Mouse (Mus musculus): ENCODE measurements around the gene Olfr1224-ps1. TPM values are rescaled to one million over a fixed set of nuclear protein-coding genes. Genes with fewer than 3 reads are reported as not detected.
"Not testable (repeated sequence)": the region's sequence is repeated elsewhere in the genome, so short reads cannot be mapped to it uniquely, and the experiment has no call there.

Olfr1224-ps1 gene
- not detected in 2 replicates for polyA plus RNA-seq (2014; fragmentation: Nextera tagmentation; extraction: Ambion mirVana)

GRCm38 (mm10) chr2:89163991-89164390 lies at the start of gene Olfr1224-ps1:
Gene Olfr1224-ps1, minus strand, starts transcription at chr2:89164091.
- H3K27me3 ChIP-seq (ENCODE audit: control insufficient read depth, insufficient read depth, low read length); H3K4me3 ChIP-seq (replicated peaks; ENCODE audit: low read depth, low read length); DNase-seq; H3K27ac ChIP-seq (replicated peaks; ENCODE audit: low read depth, low read length); ATAC-seq (ENCODE audit: low FRiP score, low TSS enrichment); H3K9me3 ChIP-seq (ENCODE audit: control insufficient read depth, low read length); H3K4me2 ChIP-seq (ENCODE audit: low read length); H3K4me1 ChIP-seq (ENCODE audit: control insufficient read depth, insufficient read depth, low read length); H3K36me3 ChIP-seq (ENCODE audit: control insufficient read depth, insufficient read depth, low read length); H3K9ac ChIP-seq (replicated peaks; ENCODE audit: low read length): not testable (repeated sequence)
- WGBS: 95% methylated on average over 8 of the region's 8 CpGs

DNA sequence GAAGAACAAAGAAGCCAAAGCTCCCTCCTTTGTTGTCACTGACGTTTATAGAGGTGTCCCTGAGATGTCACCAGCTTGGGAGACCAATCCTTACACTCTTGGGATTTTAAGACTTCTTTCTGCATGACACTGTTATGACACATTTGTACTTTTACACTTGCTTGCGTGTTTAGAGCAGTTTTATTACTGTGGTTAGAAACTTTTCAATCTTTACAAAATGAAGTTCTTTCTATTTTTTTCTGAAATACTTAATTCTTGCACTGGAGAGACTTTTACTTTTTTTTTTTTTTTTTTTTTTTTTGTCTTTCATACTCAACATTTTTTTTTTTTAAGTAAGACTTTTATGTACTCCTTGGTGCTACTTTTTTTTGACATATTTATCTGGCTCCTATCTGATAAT lies 36.1 kb upstream of the Olfr1224-ps1 start, which contains the start of gene Olfr1226:
Olfr1226 (minus strand) TSS at position 101 of the 400 bp plus-strand sequence.
- 61% methylated on average over 2 of the region's 2 CpGs for WGBS
- H3K4me3 ChIP-seq (replicated peaks; ENCODE audit: low read depth, low read length): no peak within 1 kb of the TSS
- no peak for DNase-seq
- no peaks in the 10 kb centered on the region for H3K4me1 ChIP-seq (ENCODE audit: control insufficient read depth, insufficient read depth, low read length)
- no peaks in the 10 kb centered on the region for H3K27me3 ChIP-seq (ENCODE audit: control insufficient read depth, insufficient read depth, low read length)
- no peaks in the 10 kb centered on the region for H3K9me3 ChIP-seq (ENCODE audit: control insufficient read depth, low read length)
- ATAC-seq (ENCODE audit: low FRiP score, low TSS enrichment): no peak
- H3K36me3 ChIP-seq (ENCODE audit: control insufficient read depth, insufficient read depth, low read length): no peaks in the 10 kb centered on the region
- H3K9ac ChIP-seq (replicated peaks; ENCODE audit: low read length): no peak within 1 kb of the TSS
- no peak within 1 kb of the TSS for H3K4me2 ChIP-seq (ENCODE audit: low read length)
- no peak within 1 kb of the TSS for H3K27ac ChIP-seq (replicated peaks; ENCODE audit: low read depth, low read length)

DNA sequence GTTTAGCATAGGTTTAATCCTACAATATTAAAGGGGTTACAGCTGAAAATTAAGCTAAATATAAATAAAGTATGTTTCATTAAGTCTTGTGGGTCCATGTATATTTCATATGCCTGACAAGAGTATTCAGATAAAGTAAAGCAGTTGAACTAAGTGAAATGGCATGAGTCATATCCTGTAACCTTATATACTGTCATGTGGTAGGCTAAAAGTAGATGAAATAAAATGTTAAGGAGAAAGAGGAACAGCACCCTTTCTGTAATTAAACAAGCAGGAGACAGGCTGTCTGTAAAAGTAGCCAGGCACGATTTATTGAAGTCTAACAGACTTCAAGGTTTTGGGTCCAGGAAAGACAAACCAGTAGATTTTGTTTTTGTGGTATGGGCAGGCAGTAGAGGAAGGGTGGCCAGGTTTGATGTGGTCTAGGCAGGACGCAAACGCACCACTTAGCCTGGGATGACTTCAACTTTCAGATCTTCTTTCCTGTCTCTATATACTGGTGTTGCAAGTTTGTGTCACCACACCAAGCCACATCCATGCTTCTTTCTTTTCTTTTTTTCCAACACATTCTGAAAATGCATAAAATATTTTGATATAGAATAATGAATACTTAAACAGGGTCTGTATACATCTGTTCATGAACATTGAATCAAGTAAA lies 32.6 kb upstream of the Olfr1224-ps1 start:
- DNase-seq (no peak), ATAC-seq (ENCODE audit: low FRiP score, low TSS enrichment) (no peak)
- Histone ChIP-seq H3K27me3 (ENCODE audit: control insufficient read depth, insufficient read depth, low read length) (no peaks in the 10 kb centered on the region), H3K36me3 (ENCODE audit: control insufficient read depth, insufficient read depth, low read length) (no peaks in the 10 kb centered on the region), H3K4me2 (ENCODE audit: low read length) (no peak overlapping the region), H3K4me1 (ENCODE audit: control insufficient read depth, insufficient read depth, low read length) (no peaks in the 10 kb centered on the region), H3K9ac (replicated peaks; ENCODE audit: low read length) (no peak overlapping the region), H3K27ac (replicated peaks; ENCODE audit: low read depth, low read length) (no peak overlapping the region), H3K9me3 (ENCODE audit: control insufficient read depth, low read length) (no peaks in the 10 kb centered on the region), H3K4me3 (replicated peaks; ENCODE audit: low read depth, low read length) (no peak overlapping the region)
- 93% methylated on average over 3 of the region's 3 CpGs for WGBS

GRCm38 (mm10) chr2:89174569-89174968 lies 10.7 kb upstream of the Olfr1224-ps1 start, which contains the start of gene Olfr1225:
Gene Olfr1225, minus strand, starts transcription at chr2:89174669.
- Histone ChIP-seq H3K27ac (replicated peaks; ENCODE audit: low read depth, low read length) (no peak within 1 kb of the TSS), H3K36me3 (ENCODE audit: control insufficient read depth, insufficient read depth, low read length) (no peaks in the 10 kb centered on the region), H3K9ac (replicated peaks; ENCODE audit: low read length) (no peak within 1 kb of the TSS), H3K4me2 (ENCODE audit: low read length) (no peak within 1 kb of the TSS), H3K9me3 (ENCODE audit: control insufficient read depth, low read length) (no peaks in the 10 kb centered on the region), H3K27me3 (ENCODE audit: control insufficient read depth, insufficient read depth, low read length) (no peaks in the 10 kb centered on the region), H3K4me1 (ENCODE audit: control insufficient read depth, insufficient read depth, low read length) (no peaks in the 10 kb centered on the region), H3K4me3 (replicated peaks; ENCODE audit: low read depth, low read length) (no peak within 1 kb of the TSS)
- WGBS: 94% methylated on average over 1 of the region's 1 CpGs
- ATAC-seq (ENCODE audit: low FRiP score, low TSS enrichment): no peak
- no peak for DNase-seq

DNA sequence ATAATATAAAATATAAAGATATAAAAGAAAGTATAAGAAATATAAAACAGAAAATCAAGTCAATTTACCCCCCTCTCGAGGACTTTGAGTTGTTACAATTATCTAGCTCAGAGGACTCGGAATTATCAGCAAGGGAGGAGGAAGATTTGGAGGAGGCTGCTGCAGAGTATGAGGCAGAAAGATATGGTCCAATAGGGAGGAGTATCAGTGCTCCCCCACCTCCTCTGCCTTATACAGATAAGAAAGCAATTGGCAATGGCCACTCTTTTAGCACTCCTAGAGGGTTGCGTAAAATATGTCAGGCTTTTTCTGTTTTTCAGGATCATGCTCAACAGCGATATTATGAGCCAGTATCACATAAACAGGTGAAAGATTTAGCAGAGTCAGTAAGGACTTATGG lies 820 bp upstream of the Olfr1224-ps1 start:
- not testable (repeated sequence) for H3K27me3 ChIP-seq (ENCODE audit: control insufficient read depth, insufficient read depth, low read length); H3K9ac ChIP-seq (replicated peaks; ENCODE audit: low read length); DNase-seq; H3K9me3 ChIP-seq (ENCODE audit: control insufficient read depth, low read length); H3K36me3 ChIP-seq (ENCODE audit: control insufficient read depth, insufficient read depth, low read length); H3K4me2 ChIP-seq (ENCODE audit: low read length); H3K4me1 ChIP-seq (ENCODE audit: control insufficient read depth, insufficient read depth, low read length); ATAC-seq (ENCODE audit: low FRiP score, low TSS enrichment); H3K27ac ChIP-seq (replicated peaks; ENCODE audit: low read depth, low read length); H3K4me3 ChIP-seq (replicated peaks; ENCODE audit: low read depth, low read length)
- WGBS: 93% methylated on average over 4 of the region's 4 CpGs

- no peaks in the 10 kb centered on the region for H3K27me3 ChIP-seq (ENCODE audit: control insufficient read depth, insufficient read depth, low read length)
- WGBS: 79% methylated on average over 1 of the region's 1 CpGs
- H3K4me1 ChIP-seq (ENCODE audit: control insufficient read depth, insufficient read depth, low read length): no peaks in the 10 kb centered on the region
- H3K36me3 ChIP-seq (ENCODE audit: control insufficient read depth, insufficient read depth, low read length): no peaks in the 10 kb centered on the region
- H3K27ac ChIP-seq (replicated peaks; ENCODE audit: low read depth, low read length): no peak within 1 kb of the TSS
- no peak for ATAC-seq (ENCODE audit: low FRiP score, low TSS enrichment)
- no peak within 1 kb of the TSS for H3K4me3 ChIP-seq (replicated peaks; ENCODE audit: low read depth, low read length)
- no peak for DNase-seq
- no peak within 1 kb of the TSS for H3K9ac ChIP-seq (replicated peaks; ENCODE audit: low read length)
- no peak within 1 kb of the TSS for H3K4me2 ChIP-seq (ENCODE audit: low read length)
- H3K9me3 ChIP-seq (ENCODE audit: control insufficient read depth, low read length): no peaks in the 10 kb centered on the region
Observed at GRCm38 (mm10) chr2:89151460-89151859, 12.4 kb downstream of the Olfr1224-ps1 start, which contains the start of gene Olfr1223. Gene Olfr1223, minus strand, starts transcription at chr2:89151560.

- H3K9me3 ChIP-seq (ENCODE audit: control insufficient read depth, low read length): no peaks in the 10 kb centered on the region
- no peaks in the 10 kb centered on the region for H3K4me1 ChIP-seq (ENCODE audit: control insufficient read depth, insufficient read depth, low read length)
- H3K4me2 ChIP-seq (ENCODE audit: low read length): no peak within 1 kb of the TSS
- no peak within 1 kb of the TSS for H3K4me3 ChIP-seq (replicated peaks; ENCODE audit: low read depth, low read length)
- WGBS: 85% methylated on average over 3 of the region's 3 CpGs
- H3K36me3 ChIP-seq (ENCODE audit: control insufficient read depth, insufficient read depth, low read length): no peaks in the 10 kb centered on the region
- ATAC-seq (ENCODE audit: low FRiP score, low TSS enrichment) (no peak), DNase-seq (no peak)
- H3K27ac ChIP-seq (replicated peaks; ENCODE audit: low read depth, low read length): no peak within 1 kb of the TSS
- H3K27me3 ChIP-seq (ENCODE audit: control insufficient read depth, insufficient read depth, low read length): no peaks in the 10 kb centered on the region
- no peak within 1 kb of the TSS for H3K9ac ChIP-seq (replicated peaks; ENCODE audit: low read length)
Observed at GRCm38 (mm10) chr2:89132954-89133353, 30.9 kb downstream of the Olfr1224-ps1 start, which contains the start of gene Olfr1222. Gene Olfr1222, minus strand, starts transcription at chr2:89133054.

- no peak within 1 kb of the TSS for H3K4me3 ChIP-seq (replicated peaks; ENCODE audit: low read depth, low read length)
- no peak for DNase-seq
- no peaks in the 10 kb centered on the region for H3K36me3 ChIP-seq (ENCODE audit: control insufficient read depth, insufficient read depth, low read length)
- no peaks in the 10 kb centered on the region for H3K4me1 ChIP-seq (ENCODE audit: control insufficient read depth, insufficient read depth, low read length)
- ATAC-seq (ENCODE audit: low FRiP score, low TSS enrichment): no peak
- no peak within 1 kb of the TSS for H3K27ac ChIP-seq (replicated peaks; ENCODE audit: low read depth, low read length)
- H3K4me2 ChIP-seq (ENCODE audit: low read length): no peak within 1 kb of the TSS
- H3K9me3 ChIP-seq (ENCODE audit: control insufficient read depth, low read length): no peaks in the 10 kb centered on the region
- no peak within 1 kb of the TSS for H3K9ac ChIP-seq (replicated peaks; ENCODE audit: low read length)
- no peaks in the 10 kb centered on the region for H3K27me3 ChIP-seq (ENCODE audit: control insufficient read depth, insufficient read depth, low read length)
- 96% methylated on average over 2 of the region's 2 CpGs for WGBS
Observed at GRCm38 (mm10) chr2:89117183-89117582, 46.7 kb downstream of the Olfr1224-ps1 start, which contains the start of gene Olfr1221. Gene Olfr1221, minus strand, starts transcription at chr2:89117283.

- H3K36me3 ChIP-seq (ENCODE audit: control insufficient read depth, insufficient read depth, low read length): no peaks in the 10 kb centered on the region
- no peak within 1 kb of the TSS for H3K4me2 ChIP-seq (ENCODE audit: low read length)
- H3K9me3 ChIP-seq (ENCODE audit: control insufficient read depth, low read length): no peaks in the 10 kb centered on the region
- H3K4me1 ChIP-seq (ENCODE audit: control insufficient read depth, insufficient read depth, low read length): no peaks in the 10 kb centered on the region
- no peak for ATAC-seq (ENCODE audit: low FRiP score, low TSS enrichment)
- H3K9ac ChIP-seq (replicated peaks; ENCODE audit: low read length): no peak within 1 kb of the TSS
- no peak within 1 kb of the TSS for H3K4me3 ChIP-seq (replicated peaks; ENCODE audit: low read depth, low read length)
- DNase-seq: no peak
- H3K27ac ChIP-seq (replicated peaks; ENCODE audit: low read depth, low read length): no peak within 1 kb of the TSS
- WGBS: 78% methylated on average over 3 of the region's 3 CpGs
- no peaks in the 10 kb centered on the region for H3K27me3 ChIP-seq (ENCODE audit: control insufficient read depth, insufficient read depth, low read length)
Observed at GRCm38 (mm10) chr2:89106735-89107134, 57.2 kb downstream of the Olfr1224-ps1 start, which contains the start of gene Olfr1220. Gene Olfr1220, minus strand, starts transcription at chr2:89106835.

Measured in midbrain, embryonic 14.5 days (tissue).